Mouse (Mus musculus): ENCODE measurements around the gene Sfxn5. TPM values are rescaled to one million over a fixed set of nuclear protein-coding genes. Genes with fewer than 3 reads are reported as not detected.

The Sfxn5 gene
- total RNA-seq, 2 experiments from 2014 or later, result 0.84 to 1.7 TPM

DNA sequence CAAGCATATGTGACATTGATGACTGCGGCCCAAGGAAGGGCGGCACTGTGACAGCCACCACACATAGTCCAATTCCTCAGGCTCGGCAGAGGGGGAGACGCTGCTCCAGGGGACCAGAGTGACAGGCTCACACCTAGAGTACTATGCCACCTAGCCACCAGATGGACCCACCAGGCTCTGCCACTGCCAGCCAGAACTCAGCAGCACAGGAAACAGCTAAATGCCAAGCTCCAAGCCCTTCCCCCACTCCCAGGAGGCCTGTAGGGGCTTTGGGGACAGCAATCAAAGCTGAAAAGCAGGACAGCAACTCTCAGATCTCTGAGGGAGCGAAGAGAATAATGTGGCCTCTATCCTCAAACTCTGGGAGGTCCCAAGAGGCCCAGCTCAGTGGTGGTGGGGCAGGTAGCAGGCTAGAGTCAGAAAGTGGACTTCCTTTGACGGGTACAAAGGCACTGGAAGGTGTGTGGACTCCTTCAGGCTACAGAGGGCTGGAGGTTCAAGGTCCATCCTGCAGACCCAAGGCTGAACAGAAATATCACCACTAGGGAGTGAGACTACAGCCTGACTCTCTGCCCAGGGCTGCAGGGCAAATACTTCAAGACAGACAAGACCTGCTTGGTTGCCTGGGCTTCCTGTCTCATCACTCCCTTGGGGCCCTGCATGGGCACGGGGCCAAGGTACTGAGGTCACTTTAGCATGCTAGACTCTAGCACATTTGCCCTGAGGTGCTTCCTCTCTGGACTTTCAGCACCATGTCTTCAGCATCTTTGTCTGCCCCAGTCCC lies 37.6 kb downstream of the Sfxn5 start:
- ATAC-seq (replicated peaks; ENCODE audit: low FRiP score, poor library complexity, severe bottlenecking), result no peak

DNA sequence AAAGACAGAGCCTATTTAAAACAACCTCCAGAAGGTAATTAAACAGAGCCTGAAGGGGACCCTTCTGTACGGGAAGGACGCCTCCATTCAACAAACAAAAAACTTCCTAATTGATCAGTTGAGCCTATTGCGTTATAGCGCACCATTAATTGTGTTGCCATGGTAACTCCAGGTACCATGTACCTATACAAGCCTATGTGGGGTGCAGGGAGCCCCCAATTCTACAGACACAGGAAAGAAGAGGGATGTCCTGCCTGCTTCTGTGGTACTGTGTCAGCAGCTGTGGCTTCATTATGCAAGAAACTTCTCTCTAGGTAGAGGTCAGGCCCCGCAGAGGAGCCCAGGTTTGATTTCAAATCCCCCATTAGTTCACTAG lies 39.2 kb downstream of the Sfxn5 start:
- no peak for ATAC-seq (replicated peaks; ENCODE audit: low FRiP score, poor library complexity, severe bottlenecking)

DNA sequence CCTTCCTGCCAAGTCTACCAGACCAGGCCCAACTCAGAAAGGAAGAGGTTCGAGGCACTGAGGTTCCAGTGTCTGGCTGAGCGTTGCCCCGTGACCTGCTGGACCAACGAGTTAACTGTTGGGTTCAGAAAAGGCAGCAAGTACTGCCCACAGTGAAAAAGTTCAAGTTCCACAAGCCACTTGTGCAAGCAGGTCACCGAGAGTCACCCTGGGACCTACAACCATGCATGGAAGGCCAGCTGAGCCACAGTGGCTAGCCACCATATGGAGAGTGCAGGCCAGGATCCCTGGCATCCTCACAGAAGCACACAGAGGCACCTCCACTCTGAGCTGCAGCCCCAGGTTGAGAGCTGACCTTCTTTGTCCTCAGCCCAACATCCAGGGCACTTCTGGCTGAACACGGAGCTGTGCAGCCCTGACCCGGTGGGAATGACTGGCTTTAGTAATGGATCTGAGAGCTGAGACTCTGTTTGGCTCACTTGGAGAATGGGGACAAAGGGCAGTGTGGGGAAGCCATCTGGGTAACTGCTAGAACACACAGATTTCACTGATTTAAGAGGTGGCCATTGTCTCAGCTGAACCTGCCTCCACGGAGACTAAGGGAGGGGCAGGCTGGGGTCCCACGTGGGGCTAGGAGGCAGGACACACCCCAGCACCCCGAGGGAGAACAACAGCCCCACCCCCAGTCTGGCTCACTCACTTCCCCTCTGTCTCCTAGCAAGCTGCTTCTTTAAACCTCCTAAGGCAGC lies 39.8 kb downstream of the Sfxn5 start:
- no peak for ATAC-seq (replicated peaks; ENCODE audit: low FRiP score, poor library complexity, severe bottlenecking)

DNA sequence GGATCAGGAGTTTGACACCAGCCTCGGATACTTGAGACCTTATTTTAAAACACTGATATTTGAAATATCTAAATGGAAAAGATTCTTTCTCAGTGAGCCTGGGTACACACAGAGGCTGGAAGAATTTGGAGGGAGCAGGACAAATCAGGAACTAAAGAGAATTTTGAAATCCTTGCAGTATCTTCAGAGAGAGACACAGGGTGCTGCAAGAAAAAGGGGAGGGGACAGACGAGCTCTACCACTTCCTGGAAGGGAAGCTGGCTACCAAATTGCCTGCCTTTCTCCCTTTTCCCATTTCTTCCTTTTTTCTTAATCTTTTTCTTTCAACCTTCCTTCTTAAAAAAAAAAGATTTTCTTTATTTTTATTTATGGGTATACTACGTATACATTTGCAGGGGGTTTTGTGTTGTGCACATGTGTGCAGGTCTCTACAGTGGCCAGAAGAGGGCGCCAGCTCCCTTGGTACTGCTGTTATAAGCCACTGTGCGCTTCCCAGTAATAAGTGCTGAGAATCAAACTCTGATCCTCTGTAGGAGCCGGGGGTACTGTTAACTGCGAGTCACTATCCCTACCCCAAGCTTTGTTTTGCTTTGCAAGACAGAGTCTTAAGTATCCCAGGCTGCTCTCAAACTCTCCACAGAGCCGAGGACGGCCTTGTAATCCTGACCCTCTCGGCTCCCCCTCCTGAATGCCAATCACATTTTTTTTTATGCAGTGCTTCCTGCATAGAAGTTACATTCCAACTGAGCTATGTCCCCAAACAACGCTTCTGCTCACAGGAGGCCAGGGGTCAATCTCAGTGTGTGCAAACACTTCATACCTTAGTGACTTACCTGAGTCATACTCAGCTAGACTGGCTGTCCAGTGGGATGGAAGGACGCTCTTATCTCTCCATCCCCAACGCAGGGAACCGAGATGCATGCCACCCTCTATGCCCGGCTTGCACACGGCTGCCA lies 42.1 kb downstream of the Sfxn5 start:
- no peak for ATAC-seq (replicated peaks; ENCODE audit: low FRiP score, poor library complexity, severe bottlenecking)

DNA sequence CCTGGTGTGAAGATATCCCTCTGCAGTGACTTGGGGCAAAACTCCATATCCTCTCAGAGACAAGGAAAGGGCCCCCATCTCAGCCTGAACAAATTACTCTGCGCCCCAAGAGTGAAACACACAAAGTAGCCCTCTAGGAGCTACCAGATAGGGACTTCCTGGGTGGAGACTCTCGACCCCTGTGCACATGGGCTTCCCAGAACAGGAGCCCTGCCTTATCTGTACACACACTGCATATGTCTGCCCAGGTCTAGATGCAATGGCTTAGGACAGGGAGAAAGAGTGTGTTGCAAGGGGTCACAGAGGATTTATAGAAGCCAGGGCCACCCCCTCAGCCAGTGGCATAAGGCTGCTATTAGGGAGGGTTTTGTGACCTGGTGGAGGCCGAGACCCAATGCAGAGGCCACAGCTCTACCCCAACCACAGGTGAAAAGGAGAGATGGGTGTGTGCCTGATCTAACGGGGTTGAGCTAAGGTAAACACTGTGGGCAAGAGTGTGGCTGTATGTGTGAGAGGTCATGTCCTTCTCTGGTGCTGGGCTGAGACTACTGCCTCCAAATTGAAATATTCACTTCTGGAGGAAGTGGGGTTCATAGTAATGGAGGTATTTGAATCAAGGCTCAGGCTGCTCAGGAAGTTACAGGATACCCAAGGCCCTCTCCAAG lies 44.9 kb downstream of the Sfxn5 start:
- no peak for ATAC-seq (replicated peaks; ENCODE audit: low FRiP score, poor library complexity, severe bottlenecking)

DNA sequence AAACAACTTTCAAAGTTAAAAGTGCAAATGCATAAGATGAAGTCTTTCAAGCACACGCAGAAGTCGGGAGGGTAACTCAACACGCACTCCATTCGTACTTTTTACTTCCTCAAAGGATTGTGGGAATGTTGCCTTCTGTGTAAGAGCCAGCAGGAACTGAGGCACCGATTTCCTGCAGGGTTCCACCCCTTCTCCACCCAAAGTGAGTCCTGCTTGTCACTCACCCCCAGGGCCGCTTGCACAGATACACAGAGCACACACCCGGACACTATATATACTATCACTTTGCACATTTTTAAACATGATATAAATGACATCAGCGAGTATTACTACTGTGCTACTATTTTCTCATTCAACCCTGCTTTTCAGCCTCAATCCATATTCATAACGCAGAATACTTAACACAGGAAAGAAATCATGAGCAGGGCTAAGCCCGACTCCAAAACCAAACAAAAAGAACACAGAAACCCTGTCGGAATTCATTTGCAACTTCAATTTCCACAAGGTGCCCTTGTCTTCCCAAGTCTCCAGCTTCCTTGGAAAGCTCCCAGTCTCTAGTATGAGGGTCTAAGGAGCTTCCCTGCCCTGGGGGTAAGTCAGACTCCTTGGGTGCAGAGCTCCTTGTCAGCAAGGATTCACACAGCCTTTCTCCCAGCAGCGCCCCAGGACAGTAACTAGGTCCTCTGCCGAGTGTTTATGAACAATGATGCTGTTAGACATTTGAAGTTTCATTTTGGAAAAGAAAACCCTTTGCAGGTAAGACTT lies 46.8 kb downstream of the Sfxn5 start:
- no peak for ATAC-seq (replicated peaks; ENCODE audit: low FRiP score, poor library complexity, severe bottlenecking)

DNA sequence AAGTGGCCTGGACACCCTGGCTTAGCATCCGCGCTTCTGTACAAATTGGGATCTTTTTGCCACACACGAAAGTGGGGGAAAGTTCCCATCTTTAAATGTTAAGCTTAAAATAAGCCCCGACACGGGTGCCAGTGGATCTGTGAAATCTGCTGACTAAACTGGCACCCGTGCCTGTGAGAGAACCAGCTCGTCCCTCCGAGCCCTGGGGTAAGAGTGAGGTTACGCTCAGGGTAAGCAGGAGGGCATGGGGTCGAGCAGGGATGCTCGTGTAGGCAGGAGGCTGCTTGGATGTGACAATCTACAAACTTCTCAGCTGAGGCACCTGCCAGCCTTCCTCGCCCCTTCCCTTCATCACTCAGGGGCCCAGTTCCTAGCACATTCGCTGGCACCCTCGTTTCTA lies 52.4 kb downstream of the Sfxn5 start:
- no peak for ATAC-seq (replicated peaks; ENCODE audit: low FRiP score, poor library complexity, severe bottlenecking)

DNA sequence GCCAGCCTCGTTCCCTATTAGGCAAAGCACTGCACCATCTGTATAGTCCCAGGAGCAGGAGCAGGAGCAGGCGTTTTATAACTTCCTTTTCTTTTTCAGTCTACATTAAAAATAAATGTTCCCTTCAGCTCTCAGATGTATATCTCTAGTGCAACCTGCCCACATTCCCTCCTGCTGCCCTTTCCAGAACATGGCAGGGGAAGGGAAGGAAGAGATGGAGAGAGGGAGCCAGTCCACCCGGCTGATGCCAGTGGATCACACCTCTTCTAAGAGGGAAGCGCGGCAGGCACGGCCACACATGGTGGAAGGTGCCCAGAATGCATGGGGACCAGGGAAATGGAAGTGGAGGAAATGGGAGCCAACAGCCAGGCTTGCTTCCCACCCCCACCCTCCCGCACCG lies 56.7 kb downstream of the Sfxn5 start:
- no peak for ATAC-seq (replicated peaks; ENCODE audit: low FRiP score, poor library complexity, severe bottlenecking)

DNA sequence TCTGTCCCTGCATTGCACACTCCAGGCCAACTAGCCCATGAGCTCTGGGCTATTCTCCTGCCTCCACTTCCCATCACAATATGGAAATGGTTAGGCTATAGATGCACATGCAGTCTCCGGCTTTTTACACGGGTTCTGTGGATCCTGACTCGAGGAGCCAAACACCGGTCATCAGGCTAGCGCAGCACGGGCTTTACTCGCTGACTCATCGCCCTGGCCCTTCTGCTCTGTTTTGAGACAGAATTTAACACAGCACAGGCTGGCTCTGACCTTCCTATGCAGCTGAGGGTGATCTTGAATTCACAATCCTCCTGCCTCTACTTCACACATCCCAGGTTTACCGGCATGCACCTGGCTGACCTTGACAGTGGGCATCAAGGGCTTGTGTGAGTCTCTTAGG lies 60.8 kb downstream of the Sfxn5 start:
- no peak for ATAC-seq (replicated peaks; ENCODE audit: low FRiP score, poor library complexity, severe bottlenecking)

DNA sequence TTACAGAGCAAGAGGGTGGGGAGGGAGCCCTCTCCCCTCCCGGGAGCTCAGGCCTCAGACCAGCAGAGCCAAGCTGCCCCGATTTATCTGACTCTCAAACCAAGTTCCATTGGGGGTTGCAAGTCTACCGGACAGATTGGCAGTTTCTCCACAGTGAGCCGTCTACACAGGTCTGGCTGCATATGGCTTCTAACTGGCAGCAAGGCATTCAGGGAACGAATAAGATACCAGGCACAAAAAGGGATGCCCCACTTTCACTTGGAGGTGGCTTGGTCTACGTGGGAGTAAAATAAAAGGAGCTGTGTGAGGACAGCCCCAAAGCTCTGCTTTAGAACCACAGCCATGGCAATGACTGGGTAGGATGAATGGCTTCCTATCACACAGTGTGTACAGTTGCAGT lies 67.2 kb downstream of the Sfxn5 start:
- ATAC-seq (replicated peaks; ENCODE audit: low FRiP score, poor library complexity, severe bottlenecking), result no peak

DNA sequence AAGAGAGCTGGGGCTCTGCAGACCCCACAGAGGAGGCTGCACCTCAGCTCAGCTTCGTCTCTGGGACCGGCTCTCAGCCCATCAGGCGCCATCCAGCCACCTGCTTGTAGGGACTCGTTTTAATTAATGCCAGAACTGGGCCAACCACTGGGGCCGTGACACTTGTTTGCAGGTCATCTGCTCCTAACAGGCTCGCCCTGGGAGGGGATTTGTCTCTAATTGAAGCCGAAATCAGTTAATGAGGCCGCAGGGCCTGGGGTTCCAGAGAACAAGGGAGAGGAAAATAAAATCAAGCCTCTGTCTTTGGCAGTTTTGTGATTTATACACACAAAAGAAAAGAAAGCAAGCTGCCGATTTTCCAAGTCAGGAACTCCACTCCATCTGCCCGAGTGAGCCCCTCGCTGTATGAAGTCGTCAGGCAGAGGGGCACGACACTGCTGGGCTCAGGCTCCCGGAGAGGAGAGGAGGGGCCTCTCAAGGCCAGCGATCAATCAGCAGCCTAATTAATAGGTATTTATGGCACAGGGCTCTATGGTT lies 68.2 kb downstream of the Sfxn5 start:
- no peak for ATAC-seq (replicated peaks; ENCODE audit: low FRiP score, poor library complexity, severe bottlenecking)

DNA sequence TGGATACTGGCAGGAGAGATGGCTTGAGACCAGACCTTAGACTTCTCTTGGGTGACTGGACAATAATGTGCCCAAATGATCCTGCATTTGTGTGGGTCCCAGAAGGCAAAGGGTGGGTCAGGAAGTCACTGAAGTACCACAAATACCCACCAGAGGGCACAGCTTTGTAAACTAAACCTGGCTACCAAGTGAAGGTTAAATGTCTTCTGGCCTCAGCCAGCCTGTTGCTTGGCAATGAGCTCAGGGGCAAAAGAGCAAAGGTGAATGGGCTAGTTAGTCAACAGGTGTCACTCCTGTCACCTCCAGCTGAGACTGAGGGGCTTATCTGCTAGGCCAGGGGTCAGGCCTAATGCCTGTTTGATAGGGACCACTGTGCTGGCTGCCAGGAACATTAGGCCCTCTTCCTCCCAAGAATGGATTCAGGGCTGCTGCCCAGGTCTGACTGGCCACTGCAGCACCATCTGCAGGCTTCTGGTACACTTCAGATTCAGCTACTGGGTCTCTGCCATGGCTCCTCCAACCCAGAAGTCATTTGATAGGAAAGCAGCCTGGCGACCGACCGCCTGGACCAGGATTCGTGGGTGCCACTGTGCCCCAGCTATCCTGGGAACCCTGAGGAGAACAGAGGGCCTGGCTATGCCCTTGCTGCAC lies 70.2 kb downstream of the Sfxn5 start:
- no peak for ATAC-seq (replicated peaks; ENCODE audit: low FRiP score, poor library complexity, severe bottlenecking)

DNA sequence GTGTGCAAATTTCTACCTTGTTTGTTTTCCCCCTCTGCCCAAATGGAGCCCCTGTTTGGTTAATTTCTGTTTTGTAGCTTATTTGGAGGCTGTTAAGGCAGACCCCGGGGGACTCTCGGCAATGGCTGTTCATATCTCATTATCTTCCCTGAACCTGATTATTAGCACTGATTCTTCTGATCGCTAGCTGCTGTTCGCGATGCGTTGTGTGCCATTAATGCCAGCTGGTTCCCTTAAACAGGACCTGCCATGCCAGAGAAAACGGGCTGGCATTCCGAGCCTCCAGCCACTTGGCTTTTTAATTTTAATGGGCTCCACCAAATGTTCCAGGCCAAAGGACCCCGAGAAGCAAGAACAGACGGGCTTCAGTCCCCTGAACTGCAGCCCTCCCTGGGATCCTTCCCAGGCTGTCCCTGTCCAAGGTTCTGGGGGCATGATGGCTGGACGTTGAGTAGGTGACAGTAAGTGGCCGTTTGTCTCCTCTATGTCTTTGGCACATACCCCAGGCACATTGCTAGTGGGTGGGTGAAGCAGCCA lies 74.1 kb downstream of the Sfxn5 start:
- ATAC-seq (replicated peaks; ENCODE audit: low FRiP score, poor library complexity, severe bottlenecking), result no peak

DNA sequence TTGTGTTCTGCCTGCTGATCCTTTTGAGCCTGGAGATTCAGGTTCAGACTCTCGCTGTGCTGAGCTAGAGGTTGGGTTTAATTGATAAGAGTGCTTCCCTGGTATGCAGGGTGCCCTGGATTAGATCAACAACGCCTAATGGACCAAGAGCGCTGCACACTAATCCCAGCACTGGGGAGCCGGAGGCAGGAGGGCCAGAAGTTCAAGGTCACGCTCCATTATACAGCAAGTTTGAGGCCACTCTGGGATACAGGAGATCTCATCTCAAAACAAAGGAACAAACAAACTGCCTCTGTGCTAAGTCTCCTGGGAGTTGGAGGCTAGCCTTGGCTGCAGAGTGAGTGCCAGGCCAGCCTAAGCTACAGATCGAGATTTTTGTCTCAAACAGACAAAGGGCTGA lies 77.6 kb downstream of the Sfxn5 start:
- no peak for ATAC-seq (replicated peaks; ENCODE audit: low FRiP score, poor library complexity, severe bottlenecking)

DNA sequence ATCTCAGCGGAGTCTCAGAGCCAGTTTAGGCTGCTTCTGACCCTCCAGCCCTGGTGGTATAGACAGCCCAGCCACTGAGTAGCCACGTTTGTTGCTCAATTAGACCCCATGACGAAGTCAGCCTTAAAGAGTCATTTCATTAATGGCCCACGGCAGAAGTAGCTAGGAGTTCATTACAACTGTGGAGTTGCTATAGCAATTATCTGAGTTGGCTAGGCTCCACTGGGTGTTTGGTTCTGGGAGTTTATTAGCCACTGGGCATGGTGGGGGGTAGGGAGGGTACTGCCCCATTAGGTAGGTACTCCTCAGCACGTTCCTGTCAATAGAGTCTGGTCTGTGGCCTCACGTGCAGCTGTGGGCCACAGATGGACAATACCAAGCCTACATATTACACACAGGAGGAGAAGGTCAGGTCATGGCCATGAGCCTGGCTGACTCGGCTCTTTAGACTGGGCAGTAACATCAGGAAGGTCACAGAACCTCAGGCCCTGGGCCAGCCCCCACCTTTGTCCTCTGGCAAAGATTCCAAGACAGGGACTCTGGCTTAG lies 79.2 kb downstream of the Sfxn5 start:
- ATAC-seq (replicated peaks; ENCODE audit: low FRiP score, poor library complexity, severe bottlenecking), result no peak

DNA sequence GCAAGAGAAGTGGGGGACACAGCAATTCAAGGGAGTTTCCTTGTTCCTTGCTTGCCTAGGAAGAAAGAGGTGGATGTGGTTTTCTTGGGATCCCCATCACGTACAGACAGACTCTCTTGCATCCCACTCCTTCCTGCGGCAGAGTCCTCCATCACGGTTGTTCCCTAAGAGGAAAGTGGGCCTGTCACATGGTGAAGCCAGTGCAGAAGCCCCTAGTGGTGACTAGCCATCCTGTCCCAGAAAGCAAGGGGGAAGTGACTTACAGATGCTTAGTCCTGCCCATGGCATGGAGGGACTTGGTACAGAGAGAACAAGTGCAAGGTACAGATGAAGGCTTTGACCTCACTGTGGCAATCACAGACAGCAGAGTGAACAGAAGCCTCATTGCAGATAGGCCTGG lies 79.9 kb downstream of the Sfxn5 start:
- no peak for ATAC-seq (replicated peaks; ENCODE audit: low FRiP score, poor library complexity, severe bottlenecking)

DNA sequence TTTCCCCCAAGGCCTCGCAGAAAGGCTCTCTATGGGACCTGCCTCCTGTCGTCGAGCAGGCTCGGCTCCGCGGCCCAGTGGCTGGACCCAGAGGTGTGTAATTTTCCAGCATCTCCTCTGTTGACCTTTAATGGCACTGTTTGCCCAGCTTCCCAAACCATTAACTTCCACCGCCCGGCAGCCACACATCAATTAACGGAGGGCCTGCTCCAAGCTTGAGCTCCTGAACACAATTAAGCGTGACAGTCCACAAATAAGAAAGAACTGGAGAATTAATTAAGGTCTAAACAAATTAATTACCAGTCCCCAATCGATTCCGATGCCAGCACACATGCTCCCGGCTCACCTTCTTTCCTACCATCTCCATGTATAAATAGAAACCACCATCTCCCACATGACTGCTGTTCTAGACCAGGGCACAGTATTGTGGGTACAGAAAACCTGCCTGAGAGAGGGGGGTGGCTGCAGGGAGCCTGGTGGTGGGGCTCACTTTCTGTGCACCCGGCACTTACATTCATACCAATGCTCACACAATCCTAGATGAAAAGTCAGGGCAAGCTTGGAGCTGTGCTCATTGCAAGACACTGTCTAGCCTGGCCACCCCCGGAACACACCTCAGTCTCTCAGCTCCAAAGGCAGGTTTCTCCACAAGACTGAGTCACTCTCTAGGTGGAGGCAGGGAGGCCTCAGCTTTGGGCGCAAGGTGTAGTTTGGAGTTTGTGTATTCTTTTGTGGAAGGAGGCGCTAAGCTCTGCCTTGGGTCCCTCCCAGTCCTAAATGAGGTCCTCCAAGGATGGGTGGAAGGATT lies 80.8 kb downstream of the Sfxn5 start:
- ATAC-seq (replicated peaks; ENCODE audit: low FRiP score, poor library complexity, severe bottlenecking), result no peak
